Mouse (Mus musculus): ENCODE results near the gene Zfp367.

- TF ChIP-seq POLR2A (IDR thresholded peaks at IDR 0.05; ENCODE audit: low read depth, low read length): no peak
- no peak for TF ChIP-seq EP300 (IDR thresholded peaks at IDR 0.05; ENCODE audit: low read length)
- no peak for TF ChIP-seq ZNF384 (IDR thresholded peaks at IDR 0.05; ENCODE audit: low read depth, low read length)
- TF ChIP-seq CTCF (conservative IDR thresholded peaks at IDR 0.05 in 1 of 2, IDR thresholded peaks at IDR 0.05 in 1 of 2; ENCODE audit: low read depth in 2 of 2, low read length in 2 of 2): no peak
- no peak for TF ChIP-seq E2F4 (IDR thresholded peaks at IDR 0.05; ENCODE audit: insufficient replicate concordance, low read depth, low read length)
- TF ChIP-seq POLR2AphosphoS2 (IDR thresholded peaks at IDR 0.05; ENCODE audit: low read depth, low read length): no peak
- TF ChIP-seq PAX5 (IDR thresholded peaks at IDR 0.05; ENCODE audit: low read length): no peak
- TF ChIP-seq ZMIZ1 (IDR thresholded peaks at IDR 0.05; ENCODE audit: low read depth, low read length): no peak
- TF ChIP-seq RAD21 (IDR thresholded peaks at IDR 0.05; ENCODE audit: low read depth, low read length): no peak
- no peak for TF ChIP-seq ZKSCAN1 (IDR thresholded peaks at IDR 0.05; ENCODE audit: borderline replicate concordance, low read depth, low read length)
- TF ChIP-seq JUND (conservative IDR thresholded peaks at IDR 0.05; ENCODE audit: low read depth, low read length): no peak
- TF ChIP-seq USF1 (IDR thresholded peaks at IDR 0.05; ENCODE audit: low read depth, low read length): no peak
Observed at GRCm38 (mm10) chr13:64150121-64150520, 2.9 kb downstream of the Zfp367 start.
